Mouse (Mus musculus) gastrocnemius, postnatal 25 days (tissue): ENCODE results near the gene Cptp. TPM values are rescaled to one million over a fixed set of nuclear protein-coding genes. Genes with fewer than 3 reads are reported as not detected.

ENCODE experiments used
- DNase-seq: peaks from one replicate; pipeline ENCODE4 v3.0.0; 2022
- microRNA-seq, 2 experiments: library from miRNA; unstranded; fragments of <30 nt; microRNA quantifications; one replicate each; pipeline ENCODE4 v1.2.0; 2021; ENCODE audit warnings: borderline replicate concordance in 2 of 2
- total RNA-seq, 2 experiments: library from RNA; stranded (reverse); gene quantifications; 1 replicate in 1 of 2; 2 replicates in 1 of 2; pipeline ENCODE4 v1.2.3; 2021

The Cptp gene
- total RNA-seq, 2 experiments from 2014 or later: 15.6 to 16.6 TPM

GRCm38 (mm10) chr4:155841651-155842270, 27.5 kb downstream of the Cptp start:
- no peak for DNase-seq

GRCm38 (mm10) chr4:155841003-155841454, 28.2 kb downstream of the Cptp start:
- DNase-seq: peak; percentile 70

DNA sequence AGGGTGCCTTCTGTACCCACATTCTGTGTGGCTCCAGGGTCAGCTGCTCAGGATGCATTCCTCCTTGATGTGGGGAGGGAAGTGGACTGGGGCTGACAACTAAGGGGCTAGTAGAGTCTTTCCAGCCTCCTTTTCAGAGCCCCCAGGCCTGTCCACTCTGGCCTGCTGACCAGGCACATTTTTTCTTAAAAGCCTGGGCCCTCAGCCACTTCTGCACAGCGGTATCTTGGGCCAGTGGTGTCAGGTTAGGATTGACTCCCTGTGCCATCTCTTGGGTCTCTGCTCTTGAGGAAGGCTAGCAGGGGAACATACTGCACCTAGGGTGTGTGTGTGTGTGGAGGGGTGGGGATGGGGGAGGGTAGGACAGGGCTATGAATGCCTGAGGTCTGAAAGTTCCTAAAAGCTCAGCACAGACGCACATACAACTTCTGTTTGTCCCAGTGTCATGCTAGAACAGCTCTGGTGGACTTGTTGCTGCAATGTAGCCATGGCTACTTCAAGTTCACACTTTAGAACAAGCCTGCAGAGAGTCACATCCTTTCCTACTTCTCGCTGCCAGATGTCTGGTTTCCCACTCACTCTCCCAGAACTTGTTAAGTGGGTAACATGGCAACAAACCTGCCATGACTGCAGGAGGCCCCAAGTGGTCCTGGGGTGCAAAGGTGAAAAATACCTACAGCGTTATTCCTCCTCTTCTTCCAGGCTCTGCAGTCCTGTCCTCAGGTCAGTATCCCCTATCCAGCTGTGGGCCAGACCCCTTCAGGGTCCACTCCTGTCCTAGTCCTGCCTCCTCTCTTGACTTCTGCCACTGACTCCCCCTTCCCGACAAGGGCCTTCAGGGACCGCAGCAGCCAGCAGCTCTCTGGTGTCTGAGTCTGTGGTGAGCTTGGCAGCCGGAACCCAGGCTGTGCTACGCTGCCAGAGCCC, 28.9 kb downstream of the Cptp start:
- DNase-seq: peak; percentile 71

DNA sequence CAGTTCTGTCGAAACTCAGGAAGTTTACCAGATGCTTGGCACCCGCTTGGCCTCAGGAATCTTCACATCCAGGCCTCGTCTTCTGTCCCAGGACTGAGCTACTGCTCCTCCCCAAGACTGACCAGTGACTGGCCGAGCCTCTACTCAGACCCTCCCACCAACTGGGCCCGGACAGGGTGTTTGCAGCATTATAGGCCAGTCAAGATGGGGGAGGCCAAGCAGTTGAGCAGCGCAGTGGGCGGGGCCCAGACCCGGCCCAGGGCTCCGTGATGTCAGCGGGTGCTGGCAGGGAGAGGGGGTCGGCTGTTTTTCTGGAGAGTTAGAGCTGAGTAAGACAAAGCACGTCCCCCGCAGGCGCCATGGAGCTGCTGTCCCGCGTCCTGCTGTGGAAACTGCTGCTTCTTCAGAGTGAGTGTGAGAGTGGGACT, 29.7 kb downstream of the Cptp start, which contains the start of gene Mxra8:
Gene Mxra8, plus strand, starts transcription at position 198 of the 428 bp plus-strand sequence.
- DNase-seq: peak; percentile 96

GRCm38 (mm10) chr4:155838187-155839153, 30.8 kb downstream of the Cptp start:
- DNase-seq: peak; percentile 74

DNA sequence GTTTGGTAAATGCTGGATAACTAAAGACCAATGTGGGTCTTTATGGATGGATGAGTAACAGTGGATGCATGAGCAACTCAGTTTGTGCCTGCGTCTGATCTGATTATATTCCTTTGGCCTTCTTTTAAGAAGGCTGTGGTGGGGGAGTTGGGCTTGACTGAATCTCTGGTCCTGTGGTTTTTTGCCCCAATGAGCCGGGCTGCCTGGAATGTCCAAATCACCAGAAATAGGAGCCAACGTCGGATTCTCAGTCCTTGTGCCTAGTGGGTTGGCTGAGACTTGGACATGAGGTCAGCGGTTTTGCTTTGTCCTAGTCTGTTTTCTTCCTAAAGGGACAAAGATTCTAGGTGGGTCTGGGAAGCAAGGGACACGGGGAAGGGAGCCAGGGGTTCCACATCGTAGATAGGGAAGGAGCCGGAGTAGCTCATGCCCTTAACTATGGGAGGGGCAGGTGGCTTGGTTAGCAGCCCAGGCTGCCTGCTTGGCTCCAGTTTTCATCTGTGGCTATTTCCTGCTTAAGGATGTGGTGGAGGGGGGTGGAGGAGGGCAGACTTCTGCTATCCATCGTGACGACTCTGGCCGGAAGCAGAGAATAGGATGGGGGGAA, 31.7 kb downstream of the Cptp start:
- peak; percentile 78 for DNase-seq

DNA sequence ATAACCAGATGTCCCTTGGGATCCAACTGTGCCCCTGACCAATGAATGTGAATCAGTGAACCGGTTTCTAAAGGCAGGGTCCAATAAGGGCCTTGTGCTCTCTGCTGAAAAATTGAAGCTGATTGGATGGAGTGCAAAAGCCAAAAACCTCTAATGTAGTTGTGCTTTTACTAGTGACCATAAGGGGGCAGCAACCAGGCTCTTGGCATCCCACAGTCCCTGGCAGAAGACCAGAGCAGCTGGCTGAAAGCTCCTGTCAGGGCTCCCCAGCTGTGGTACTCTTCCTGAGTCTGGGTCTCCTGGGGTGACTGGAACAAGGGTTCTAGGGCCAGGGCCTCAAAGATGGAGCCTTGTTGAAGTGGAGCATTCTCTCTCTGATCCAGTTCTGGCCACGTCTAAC, 35.4 kb downstream of the Cptp start:
- DNase-seq: peak; percentile 85

DNA sequence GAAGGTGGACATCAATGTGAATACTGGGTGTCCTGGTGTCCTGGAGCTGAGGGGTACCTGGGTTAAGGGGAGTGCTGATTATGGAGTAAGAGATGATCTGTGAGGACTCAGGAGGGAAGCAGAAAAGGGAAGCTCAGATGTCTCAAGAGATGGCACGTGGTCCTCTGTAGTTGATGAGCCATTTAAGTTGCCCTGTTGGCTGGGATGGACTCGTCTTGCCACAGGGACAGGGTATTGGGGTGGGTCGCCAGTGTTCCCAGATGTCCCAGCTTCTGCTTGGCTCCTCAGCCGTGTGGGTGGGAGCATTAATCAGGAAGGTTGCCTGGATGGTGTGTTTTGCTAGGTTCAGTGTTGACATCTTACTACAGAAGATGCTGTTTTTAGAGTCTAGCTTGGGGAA, 36.0 kb downstream of the Cptp start:
- no peak for DNase-seq

- DNase-seq: no peak
Measured at GRCm38 (mm10) chr4:155832321-155832720, 36.9 kb downstream of the Cptp start.

- DNase-seq: no peak
Measured at GRCm38 (mm10) chr4:155831831-155832230, 37.4 kb downstream of the Cptp start.

DNA sequence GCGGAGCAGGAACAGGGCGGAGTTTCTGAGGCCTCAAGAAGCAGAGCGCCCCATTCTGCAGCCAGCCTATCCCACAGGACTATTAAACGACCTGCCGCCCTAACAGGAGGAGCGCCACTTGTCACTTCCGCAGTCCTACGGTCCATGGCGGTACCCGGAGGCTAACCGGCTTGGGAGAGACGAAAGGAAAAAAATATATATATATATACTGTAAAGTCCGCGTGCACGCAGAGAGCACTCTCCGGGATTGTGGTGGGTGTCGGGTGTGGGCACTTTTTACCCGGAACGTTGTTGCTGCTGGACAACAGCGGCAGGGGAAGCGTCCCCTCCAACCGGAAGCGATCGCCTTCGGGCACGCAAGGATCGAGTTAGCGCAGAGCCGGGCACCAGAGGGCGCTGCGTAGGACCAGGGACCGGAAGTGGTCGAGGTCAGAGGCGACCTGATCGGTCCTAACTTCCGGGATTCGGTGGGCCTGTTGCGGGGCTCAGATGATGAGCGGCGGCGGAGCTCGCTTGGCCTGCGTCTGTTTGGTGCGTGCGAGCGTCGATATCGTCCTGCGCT, 38.0 kb downstream of the Cptp start, which contains the start of gene Aurkaip1:
Gene Aurkaip1, plus strand, starts transcription at position 68 of the 562 bp plus-strand sequence.
- peak; percentile 94 for DNase-seq

- no peak for DNase-seq
Measured at GRCm38 (mm10) chr4:155830596-155830995, 38.6 kb downstream of the Cptp start.

GRCm38 (mm10) chr4:155829866-155830265, 39.4 kb downstream of the Cptp start:
- DNase-seq: no peak

- DNase-seq: no peak
Measured at GRCm38 (mm10) chr4:155823443-155823842, 45.8 kb downstream of the Cptp start.

DNA sequence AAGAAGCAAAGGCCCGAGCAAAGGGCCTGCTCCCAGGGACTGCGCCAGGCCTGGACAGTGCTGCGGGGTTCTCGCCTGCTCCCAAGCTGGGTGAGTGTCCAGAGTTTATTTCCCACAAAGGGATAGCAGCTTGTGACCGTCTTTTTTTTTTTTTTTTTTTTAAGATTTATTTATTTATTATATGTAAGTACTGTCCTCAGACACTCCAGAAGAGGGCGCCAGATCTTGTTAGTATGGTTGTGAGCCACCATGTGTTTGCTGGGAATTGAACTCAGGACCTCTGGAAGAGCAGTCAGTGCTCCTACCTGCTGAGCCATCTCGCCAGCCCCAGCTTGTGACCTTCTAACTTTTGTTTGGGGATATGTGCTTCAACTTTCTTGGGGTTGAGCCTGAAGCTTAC, 48.2 kb downstream of the Cptp start:
- DNase-seq: no peak

DNA sequence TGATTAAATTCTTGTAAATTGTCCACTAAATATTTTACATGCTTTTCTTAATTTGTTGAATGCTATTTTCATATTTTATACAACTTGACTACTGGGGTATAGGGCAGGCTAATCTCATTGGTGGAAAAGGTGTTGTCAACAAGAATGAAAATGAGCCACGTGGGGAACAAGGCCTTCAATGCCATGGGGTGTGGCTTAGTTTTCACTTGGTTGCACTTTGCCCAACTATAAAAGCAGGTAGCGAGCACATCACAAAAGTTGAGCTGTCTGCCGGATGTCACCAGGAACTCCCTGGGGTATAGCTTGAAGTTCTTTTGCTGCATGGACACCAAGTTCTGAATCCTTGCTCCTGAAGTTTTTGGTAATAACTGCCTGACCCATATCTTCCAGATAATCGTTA, 51.7 kb downstream of the Cptp start:
- DNase-seq: no peak

Small RNAs within 50 kb of the gene (microRNA-seq; reads per million reads assigned to microRNA genes)
- 0 reads per million in 2 experiments for gene Gm22991

Other genes starting within 250 kb of the Cptp start
- gene Cdk11b, start 244.6 kb downstream of the Cptp start, total RNA-seq: 10 to 100 TPM; 25.9 to 26.1 TPM
- gene Gm10563, start 224.0 kb downstream of the Cptp start, total RNA-seq: not detected
- 1 to 10 TPM; 3.0 to 5.0 TPM for gene Mmp23, start 216.1 kb downstream of the Cptp start, total RNA-seq
- 10 to 100 TPM; 14.4 to 14.5 TPM for gene Mib2, start 200.2 kb downstream of the Cptp start, total RNA-seq
- 1 to 10 TPM; 1.5 to 1.7 TPM for gene Fndc10, start 175.1 kb downstream of the Cptp start, total RNA-seq
- gene Ssu72, start 164.6 kb downstream of the Cptp start, total RNA-seq: 10 to 100 TPM; 32.4 to 36.3 TPM
- under 1 TPM; 0.26 to 0.27 TPM for gene Tmem240, start 134.6 kb downstream of the Cptp start, total RNA-seq
- gene Atad3a, start 108.3 kb downstream of the Cptp start, total RNA-seq: 10 to 100 TPM; 26.3 to 31.4 TPM
- gene Vwa1, start 94.7 kb downstream of the Cptp start, total RNA-seq: 1 to 10 TPM; 5.0 to 5.4 TPM
- gene Tmem88b, start 83.6 kb downstream of the Cptp start, total RNA-seq: under 1 TPM; 0.88 to 0.92 TPM
- not detected for gene Ankrd65, start 79.0 kb downstream of the Cptp start, total RNA-seq
- gene Mrpl20, start 66.6 kb downstream of the Cptp start, total RNA-seq: 10 to 100 TPM; 45.1 to 47.7 TPM
- gene Ccnl2, start 57.0 kb downstream of the Cptp start, total RNA-seq: 10 to 100 TPM; 20.4 to 26.6 TPM
- 10 to 100 TPM; 68.4 to 70.9 TPM for gene Aurkaip1, start 38.2 kb downstream of the Cptp start, total RNA-seq
- gene Mxra8, start 29.8 kb downstream of the Cptp start, total RNA-seq: 10 to 100 TPM; 37.5 to 37.6 TPM
- 100 to 1,000 TPM in 1 of 2 experiments, 10 to 100 TPM in 1; 100.0 to 103 TPM for gene Dvl1, start 22.0 kb downstream of the Cptp start, total RNA-seq
- gene Tas1r3, start 6.1 kb downstream of the Cptp start, total RNA-seq: under 1 TPM in 1 of 2 experiments, not detected in 1; 0.11 TPM
- 10 to 100 TPM; 14.1 to 17.9 TPM for gene Ints11, start 106 bp upstream of the Cptp start, total RNA-seq
- 10 to 100 TPM; 10.2 to 11.2 TPM for gene Pusl1, start 22.3 kb upstream of the Cptp start, total RNA-seq
- gene Acap3, start 22.4 kb upstream of the Cptp start, total RNA-seq: 10 to 100 TPM in 1 of 2 experiments, 1 to 10 TPM in 1; 7.2 to 10.4 TPM
- 10 to 100 TPM; 50.2 to 50.8 TPM for gene Ube2j2, start 74.4 kb upstream of the Cptp start, total RNA-seq
- gene C1qtnf12, start 92.9 kb upstream of the Cptp start, total RNA-seq: 10 to 100 TPM; 14.7 to 16.1 TPM
- 1 to 10 TPM; 1.2 to 1.6 TPM for gene B3galt6, start 123.2 kb upstream of the Cptp start, total RNA-seq
- 10 to 100 TPM; 67.0 to 79.3 TPM for gene Sdf4, start 123.4 kb upstream of the Cptp start, total RNA-seq
- gene Tnfrsf4, start 144.4 kb upstream of the Cptp start, total RNA-seq: under 1 TPM; 0.51 to 0.80 TPM
- not detected for gene Tnfrsf18, start 156.7 kb upstream of the Cptp start, total RNA-seq
- not detected for gene Ttll10, start 190.0 kb upstream of the Cptp start, total RNA-seq
- gene 9430015G10Rik, start 240.5 kb upstream of the Cptp start, total RNA-seq: 1 to 10 TPM; 2.2 to 4.3 TPM